Mouse (Mus musculus) ovary, postnatal 10 days (tissue): ENCODE data around the gene Loxl3.

Source experiments
- DNase-seq: peaks from one replicate; pipeline ENCODE4 v3.0.0; 2022; ENCODE audit warnings: low spot score

Loxl3 gene

GRCm38 (mm10) chr6:83086121-83087035 is 52.4 kb downstream of the Loxl3 start, which contains the start of gene Lbx2:
Lbx2 (plus strand) TSS chr6:83086367.
- DNase-seq, result no peak

GRCm38 (mm10) chr6:83087205-83087925 is 53.4 kb downstream of the Loxl3 start:
- DNase-seq, result no peak

GRCm38 (mm10) chr6:83087926-83088260 is 53.9 kb downstream of the Loxl3 start:
- DNase-seq, result no peak

- no peak for DNase-seq
These were observed 58.6 kb downstream of the Loxl3 start for GRCm38 (mm10) chr6:83092416-83093127.

GRCm38 (mm10) chr6:83095968-83096367 is 62.0 kb downstream of the Loxl3 start:
- no peak for DNase-seq

- no peak for DNase-seq
These were observed 64.4 kb downstream of the Loxl3 start for GRCm38 (mm10) chr6:83098411-83098810.

GRCm38 (mm10) chr6:83101316-83101687 is 67.3 kb downstream of the Loxl3 start, which contains the start of the genes Ccdc142 and Gm42688:
Ccdc142 (plus strand) TSS chr6:83101601.
Gm42688 (plus strand) TSS chr6:83101617.
- DNase-seq, result peak; percentile 66

GRCm38 (mm10) chr6:83101688-83102556 is 67.9 kb downstream of the Loxl3 start:
- DNase-seq, result no peak
